Mouse (Mus musculus): ENCODE measurements around the gene Lamc3. TPM values are rescaled to one million over a fixed set of nuclear protein-coding genes. Genes with fewer than 3 reads are reported as not detected.

Gene Lamc3
- polyA plus RNA-seq, 2 experiments = 0.84 to 1.1 TPM

GRCm38 (mm10) chr2:31953687-31954086 lies 66.6 kb downstream of the Lamc3 start:
- Histone ChIP-seq H3K4me1 (ENCODE audit: control insufficient read depth, insufficient read depth, low read length) (peaks cover 12% of the 10 kb centered on the region), H3K27ac (replicated peaks; ENCODE audit: low read depth, low read length) (no peak overlapping the region), H3K36me3 (ENCODE audit: control insufficient read depth, insufficient read depth, low read length) (0 out of 2 replicates have a peak, but pooled peaks cover 4% of the 10 kb centered on the region), H3K9me3 (ENCODE audit: control insufficient read depth, low read length) (no peaks in the 10 kb centered on the region), H3K4me2 (replicated peaks; ENCODE audit: low read depth, low read length, severe bottlenecking) (no peak overlapping the region), H3K27me3 (ENCODE audit: control insufficient read depth, insufficient read depth, low read length) (no peaks in the 10 kb centered on the region), H3K9ac (ENCODE audit: low read depth, low read length, severe bottlenecking) (no peak overlapping the region), H3K4me3 (replicated peaks; ENCODE audit: low read length) (no peak overlapping the region)
- ATAC-seq (ENCODE audit: low FRiP score, low read depth) = no peak
- WGBS = 79% methylated on average over 8 of the region's 8 CpGs
- DNase-seq (ENCODE audit: low spot score) = no peak
- no peak for TF ChIP-seq POLR2A (IDR thresholded peaks at IDR 0.05; ENCODE audit: borderline replicate concordance, extremely low read depth, insufficient read depth, insufficient read length)

GRCm38 (mm10) chr2:31954779-31955181 lies 67.7 kb downstream of the Lamc3 start:
- Histone ChIP-seq H3K36me3 (ENCODE audit: control insufficient read depth, insufficient read depth, low read length) (0 out of 2 replicates have a peak, but pooled peaks cover 4% of the 10 kb centered on the region), H3K9me3 (ENCODE audit: control insufficient read depth, low read length) (no peaks in the 10 kb centered on the region), H3K27me3 (ENCODE audit: control insufficient read depth, insufficient read depth, low read length) (no peaks in the 10 kb centered on the region), H3K4me3 (replicated peaks; ENCODE audit: low read length) (no peak overlapping the region), H3K4me2 (replicated peaks; ENCODE audit: low read depth, low read length, severe bottlenecking) (no peak overlapping the region), H3K9ac (ENCODE audit: low read depth, low read length, severe bottlenecking) (no peak overlapping the region), H3K4me1 (ENCODE audit: control insufficient read depth, insufficient read depth, low read length) (peaks cover 12% of the 10 kb centered on the region), H3K27ac (replicated peaks; ENCODE audit: low read depth, low read length) (no peak overlapping the region)
- 88% methylated on average over 9 of the region's 9 CpGs for WGBS
- no peak for ATAC-seq (ENCODE audit: low FRiP score, low read depth)
- no peak for TF ChIP-seq POLR2A (IDR thresholded peaks at IDR 0.05; ENCODE audit: borderline replicate concordance, extremely low read depth, insufficient read depth, insufficient read length)
- DNase-seq (ENCODE audit: low spot score) = no peak

DNA sequence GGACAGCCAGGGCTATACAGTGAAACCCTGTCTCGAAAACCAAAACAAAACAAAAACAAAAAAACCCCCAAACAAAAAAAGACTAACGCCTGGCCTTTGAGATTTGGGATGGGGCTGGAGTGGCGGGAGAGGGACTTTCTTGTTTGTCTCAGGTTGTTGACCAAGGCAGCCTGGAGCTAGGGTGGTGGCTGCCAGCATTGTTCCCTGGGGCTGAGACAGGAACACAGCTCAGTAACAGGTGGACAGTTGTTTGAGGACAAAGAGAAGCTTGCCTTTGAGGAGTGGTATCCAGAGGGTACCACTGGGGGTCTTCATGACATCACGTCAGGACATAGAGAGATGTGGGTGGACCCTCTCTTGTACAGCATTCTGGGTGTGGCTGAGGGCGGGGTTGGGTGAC lies 68.6 kb downstream of the Lamc3 start:
- H3K36me3 ChIP-seq (ENCODE audit: control insufficient read depth, insufficient read depth, low read length) = peaks cover 7% of the 10 kb centered on the region; the same call in 1 of the 2 replicates
- no peak overlapping the region for H3K9ac ChIP-seq (ENCODE audit: low read depth, low read length, severe bottlenecking)
- H3K27me3 ChIP-seq (ENCODE audit: control insufficient read depth, insufficient read depth, low read length) = no peaks in the 10 kb centered on the region
- WGBS = 80% methylated on average over 5 of the region's 5 CpGs
- TF ChIP-seq POLR2A (IDR thresholded peaks at IDR 0.05; ENCODE audit: borderline replicate concordance, extremely low read depth, insufficient read depth, insufficient read length) = no peak
- H3K27ac ChIP-seq (replicated peaks; ENCODE audit: low read depth, low read length) = no peak overlapping the region
- ATAC-seq (ENCODE audit: low FRiP score, low read depth) (no peak), DNase-seq (ENCODE audit: low spot score) (no peak)
- no peaks in the 10 kb centered on the region for H3K9me3 ChIP-seq (ENCODE audit: control insufficient read depth, low read length)
- peaks cover 9% of the 10 kb centered on the region for H3K4me1 ChIP-seq (ENCODE audit: control insufficient read depth, insufficient read depth, low read length)
- no peak overlapping the region for H3K4me3 ChIP-seq (replicated peaks; ENCODE audit: low read length)
- H3K4me2 ChIP-seq (replicated peaks; ENCODE audit: low read depth, low read length, severe bottlenecking) = no peak overlapping the region

- WGBS = 92% methylated on average over 10 of the region's 10 CpGs
- Histone ChIP-seq H3K4me1 (ENCODE audit: control insufficient read depth, insufficient read depth, low read length) (no peaks in the 10 kb centered on the region), H3K27ac (replicated peaks; ENCODE audit: low read depth, low read length) (no peak overlapping the region), H3K4me3 (replicated peaks; ENCODE audit: low read length) (no peak overlapping the region), H3K9ac (ENCODE audit: low read depth, low read length, severe bottlenecking) (no peak overlapping the region), H3K36me3 (ENCODE audit: control insufficient read depth, insufficient read depth, low read length) (peaks cover 14% of the 10 kb centered on the region; the same call in 1 of the 2 replicates), H3K4me2 (replicated peaks; ENCODE audit: low read depth, low read length, severe bottlenecking) (no peak overlapping the region), H3K9me3 (ENCODE audit: control insufficient read depth, low read length) (no peaks in the 10 kb centered on the region), H3K27me3 (ENCODE audit: control insufficient read depth, insufficient read depth, low read length) (no peaks in the 10 kb centered on the region)
- DNase-seq (ENCODE audit: low spot score) (no peak), ATAC-seq (ENCODE audit: low FRiP score, low read depth) (no peak)
- TF ChIP-seq POLR2A (IDR thresholded peaks at IDR 0.05; ENCODE audit: borderline replicate concordance, extremely low read depth, insufficient read depth, insufficient read length) = no peak
Observed at GRCm38 (mm10) chr2:31957211-31957610, 70.1 kb downstream of the Lamc3 start.

DNA sequence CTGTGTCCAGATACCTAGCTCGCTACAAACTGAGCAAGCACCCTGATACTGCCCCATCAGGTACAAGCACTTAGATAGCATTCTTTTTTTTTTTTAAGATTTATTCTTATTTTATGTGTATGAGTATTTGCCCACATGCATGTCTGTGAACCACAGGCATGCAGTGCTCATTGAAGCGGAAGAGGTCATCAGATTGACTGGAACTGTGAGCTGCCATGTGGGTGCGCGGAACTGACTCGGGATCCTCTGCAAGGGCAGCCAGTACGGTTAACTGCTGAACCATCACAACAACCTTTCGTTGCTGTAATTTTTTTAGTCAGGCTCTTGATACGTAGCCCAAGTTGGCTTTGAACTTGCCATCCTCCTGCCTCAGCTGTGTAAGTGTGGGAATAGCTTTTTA lies 73.9 kb downstream of the Lamc3 start:
- Histone ChIP-seq H3K4me2 (replicated peaks; ENCODE audit: low read depth, low read length, severe bottlenecking) (no peak overlapping the region), H3K27ac (replicated peaks; ENCODE audit: low read depth, low read length) (no peak overlapping the region), H3K27me3 (ENCODE audit: control insufficient read depth, insufficient read depth, low read length) (no peaks in the 10 kb centered on the region), H3K4me1 (ENCODE audit: control insufficient read depth, insufficient read depth, low read length) (no peaks in the 10 kb centered on the region), H3K4me3 (replicated peaks; ENCODE audit: low read length) (no peak overlapping the region), H3K9ac (ENCODE audit: low read depth, low read length, severe bottlenecking) (no peak overlapping the region), H3K9me3 (ENCODE audit: control insufficient read depth, low read length) (no peaks in the 10 kb centered on the region), H3K36me3 (ENCODE audit: control insufficient read depth, insufficient read depth, low read length) (peaks cover 11% of the 10 kb centered on the region; the same call in 1 of the 2 replicates)
- no peak for ATAC-seq (ENCODE audit: low FRiP score, low read depth)
- DNase-seq (ENCODE audit: low spot score) = no peak
- TF ChIP-seq POLR2A (IDR thresholded peaks at IDR 0.05; ENCODE audit: borderline replicate concordance, extremely low read depth, insufficient read depth, insufficient read length) = no peak
- 96% methylated on average over 8 of the region's 8 CpGs for WGBS

GRCm38 (mm10) chr2:31961791-31962222 lies 74.7 kb downstream of the Lamc3 start:
- no peak for TF ChIP-seq POLR2A (IDR thresholded peaks at IDR 0.05; ENCODE audit: borderline replicate concordance, extremely low read depth, insufficient read depth, insufficient read length)
- no peak overlapping the region for H3K4me3 ChIP-seq (replicated peaks; ENCODE audit: low read length)
- no peak overlapping the region for H3K4me2 ChIP-seq (replicated peaks; ENCODE audit: low read depth, low read length, severe bottlenecking)
- peaks cover 11% of the 10 kb centered on the region; the same call in 1 of the 2 replicates for H3K36me3 ChIP-seq (ENCODE audit: control insufficient read depth, insufficient read depth, low read length)
- H3K4me1 ChIP-seq (ENCODE audit: control insufficient read depth, insufficient read depth, low read length) = no peaks in the 10 kb centered on the region
- H3K9ac ChIP-seq (ENCODE audit: low read depth, low read length, severe bottlenecking) = peak overlapping the region; percentile 12; the same call in 1 of the 2 replicates
- no peak for ATAC-seq (ENCODE audit: low FRiP score, low read depth)
- 80% methylated on average over 4 of the region's 4 CpGs for WGBS
- no peaks in the 10 kb centered on the region for H3K27me3 ChIP-seq (ENCODE audit: control insufficient read depth, insufficient read depth, low read length)
- no peaks in the 10 kb centered on the region for H3K9me3 ChIP-seq (ENCODE audit: control insufficient read depth, low read length)
- H3K27ac ChIP-seq (replicated peaks; ENCODE audit: low read depth, low read length) = peak overlapping the region; percentile 85
- DNase-seq (ENCODE audit: low spot score) = no peak
